Comparison of ENCODE assay signal across 8 mouse cellular contexts in the genomic region with DNA sequence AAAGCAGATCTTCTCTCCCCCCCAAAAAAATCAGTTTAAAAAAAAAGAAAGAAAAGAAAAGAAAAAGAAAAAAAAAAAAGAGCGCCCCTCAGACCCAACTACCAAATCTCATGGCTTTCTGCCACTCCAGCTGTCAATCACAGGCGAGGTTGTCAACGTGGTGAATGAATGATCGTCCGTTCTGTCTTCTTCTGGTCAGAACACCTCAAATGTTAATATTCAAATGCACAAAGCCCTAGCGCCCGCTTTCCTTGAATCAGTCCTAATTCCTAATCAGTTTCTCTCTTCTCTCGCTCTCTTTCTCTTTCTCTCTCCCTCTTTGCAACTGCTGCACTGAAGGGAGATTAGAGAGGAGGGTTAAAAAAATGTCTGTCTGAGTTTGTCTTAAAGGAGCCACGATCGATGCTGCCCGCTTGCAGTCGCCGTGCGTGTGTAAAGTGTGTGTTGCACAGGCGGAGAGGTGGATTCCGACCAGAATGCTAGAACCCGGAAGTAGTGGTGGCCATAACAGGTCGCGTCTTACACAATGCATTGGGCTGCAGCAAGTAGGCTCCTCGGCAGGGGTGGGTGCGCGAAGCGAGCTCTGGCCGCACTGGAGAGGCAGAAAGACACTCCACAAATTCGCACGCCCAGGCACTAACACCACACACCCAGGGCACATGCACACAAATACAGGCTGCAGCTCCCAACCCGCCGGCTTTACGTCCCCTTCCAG. TPM values are rescaled to one million over a fixed set of nuclear protein-coding genes. Genes with fewer than 3 reads are reported as not detected.
A peak's percentile ranks its signal among the peaks of the same experiment; 100 is the strongest.
DNase-seq lines count a peak whose midpoint lies in the region; ATAC-seq and TF ChIP-seq lines count a peak whose summit lies in the region.

A gene (minus strand): TSS at position 497 of the 715 bp plus-strand sequence.

- H3K9ac ChIP-seq in intestine, postnatal 0 days (ENCODE audit: low read depth, low read length) = peak within 1 kb of the TSS; percentile 79
- H3K9ac ChIP-seq in midbrain, embryonic 11.5 days (ENCODE audit: low read length) = peak within 1 kb of the TSS; percentile 99

- H3K36me3 ChIP-seq in intestine, postnatal 0 days (ENCODE audit: control insufficient read depth, insufficient read depth) = no peaks in the 10 kb centered on the region
- H3K36me3 ChIP-seq in midbrain, embryonic 11.5 days (ENCODE audit: control insufficient read depth, insufficient read depth, low read length) = no peaks in the 10 kb centered on the region
- H3K36me3 ChIP-seq in small intestine, adult 2 months (ENCODE audit: control insufficient read depth, insufficient read depth, low read length) = no peaks in the 10 kb centered on the region

- no peaks in the 10 kb centered on the region for H3K4me1 ChIP-seq in intestine, postnatal 0 days (replicated peaks; ENCODE audit: control insufficient read depth, insufficient read depth, low read length)
- peaks cover 31% of the 10 kb centered on the region for H3K4me1 ChIP-seq in midbrain, embryonic 11.5 days (ENCODE audit: control insufficient read depth, insufficient read depth, low read length)
- H3K4me1 ChIP-seq in small intestine, adult 2 months (ENCODE audit: control insufficient read depth, insufficient read depth, insufficient read length, low read length) = no peaks in the 10 kb centered on the region; the same call in 1 of the 2 replicates

- intact Hi-C loops in left cerebral cortex, postnatal 4 days (cut with DNase I) = loop anchor here (2.0 to 5.0 kb wide), 2 partner anchors 140 to 1741 kb away; no protein-coding TSS in a partner anchor

- peak within 1 kb of the TSS; percentile 91 for H3K27ac ChIP-seq in intestine, postnatal 0 days (ENCODE audit: low read depth, low read length)
- peak within 1 kb of the TSS; percentile 98 for H3K27ac ChIP-seq in midbrain, embryonic 11.5 days (ENCODE audit: low read depth, low read length)
- peak within 1 kb of the TSS; percentile 78 for H3K27ac ChIP-seq in small intestine, adult 2 months (ENCODE audit: insufficient read depth, low read depth, low read length)

- peak within 1 kb of the TSS; percentile 90 for H3K4me2 ChIP-seq in intestine, postnatal 0 days (replicated peaks; ENCODE audit: low read depth)
- peak within 1 kb of the TSS; percentile 95 for H3K4me2 ChIP-seq in midbrain, embryonic 11.5 days

- H3K4me3 ChIP-seq in intestine, postnatal 0 days (ENCODE audit: low read depth, low read length) = peak within 1 kb of the TSS; percentile 65
- H3K4me3 ChIP-seq in midbrain, embryonic 11.5 days (ENCODE audit: low read depth, low read length) = peak within 1 kb of the TSS; percentile 66
- peak within 1 kb of the TSS; percentile 76 for H3K4me3 ChIP-seq in small intestine, adult 2 months (ENCODE audit: low read depth, low read length)

- DNase-seq in adrenal gland, adult 8-10 months = peak; percentile 95
- peak; percentile 80 for DNase-seq in embryo, embryonic 11.5 days (ENCODE audit: low read depth, low spot score)
- DNase-seq in gonadal fat pad, adult 2 months (ENCODE audit: low read depth) = peak; percentile 84
- peak; percentile 95 for DNase-seq in left cerebral cortex, postnatal 4 days
- peak; percentile 99 for DNase-seq in midbrain, embryonic 11.5 days (ENCODE audit: low spot score, missing footprints)

- WGBS in intestine, postnatal 0 days = under 1% methylated on average over 29 of the region's 29 CpGs
- WGBS in midbrain, embryonic 11.5 days = under 1% methylated on average over 29 of the region's 29 CpGs
- WGBS in small intestine, adult 2 months = 1% methylated on average over 29 of the region's 29 CpGs

- H3K9me3 ChIP-seq in intestine, postnatal 0 days (ENCODE audit: control insufficient read depth) = no peaks in the 10 kb centered on the region
- no peaks in the 10 kb centered on the region for H3K9me3 ChIP-seq in midbrain, embryonic 11.5 days (ENCODE audit: control insufficient read depth, low read length)

- peak; percentile 67 for TF ChIP-seq POLR2A in small intestine, adult 2 months (IDR thresholded peaks at IDR 0.05; ENCODE audit: low read depth, low read length)

- peak; percentile 94 for ATAC-seq in intestine, postnatal 0 days
- peak; percentile 88 for ATAC-seq in midbrain, embryonic 11.5 days (ENCODE audit: low FRiP score)
- ATAC-seq in activated CD4-positive, CD25-positive, alpha-beta regulatory T cell, adult 4 months = no peak

- no peaks in the 10 kb centered on the region; the same call in 1 of the 2 replicates for H3K27me3 ChIP-seq in intestine, postnatal 0 days (replicated peaks; ENCODE audit: control insufficient read depth, insufficient read depth, low read length)
- peaks cover 3% of the 10 kb centered on the region; the same call in 1 of the 2 replicates for H3K27me3 ChIP-seq in midbrain, embryonic 11.5 days (ENCODE audit: control insufficient read depth, insufficient read depth, low read length)
- H3K27me3 ChIP-seq in small intestine, adult 2 months (ENCODE audit: control insufficient read depth, insufficient read depth, low read length) = peaks cover 36% of the 10 kb centered on the region

- no peak for TF ChIP-seq CTCF in intestine, postnatal 0 days (IDR thresholded peaks at IDR 0.05; ENCODE audit: low read depth)
- TF ChIP-seq CTCF in small intestine, adult 2 months (IDR thresholded peaks at IDR 0.05; ENCODE audit: extremely low read depth, insufficient read length, insufficient replicate concordance, low read depth, low read length) = no peak

RNA-seq across cellular contexts. Expression of the gene that starts here (rescaled TPM):
- total RNA-seq in adrenal gland, adult 8-10 months (2022) = 10 to 100 TPM; 47.3 to 67.8 (median 55.1) TPM
- 10.3 and 12.2 TPM in 2 replicates for polyA plus RNA-seq in gonadal fat pad, adult 2 months (2012; rRNA removed)
- 22.1 and 22.9 TPM in 2 replicates for polyA plus RNA-seq in intestine, postnatal 0 days (2015; fragmentation: Nextera tagmentation; extraction: Ambion mirVana)
- 1 to 10 TPM; 9.1 to 9.7 TPM for total RNA-seq in left cerebral cortex, postnatal 4 days (2021)
- polyA plus RNA-seq in midbrain, embryonic 11.5 days (2014; fragmentation: Nextera tagmentation; extraction: Ambion mirVana) = 39.4 and 39.6 TPM in 2 replicates
- polyA plus RNA-seq in small intestine, adult 2 months (2012; rRNA removed) = 3.4 and 4.0 TPM in 2 replicates
- under 1 TPM in 1 of 2 experiments, not detected in 1; 0.33 TPM for polyA plus RNA-seq in activated CD4-positive, CD25-positive, alpha-beta regulatory T cell, adult 4 months (2017; shearing (Covaris generic))

Comparison
In these comparisons a context has a peak if more than half of its experiments do, and no peak if none do; other contexts are left out.
1. RNA of the gene that starts here (total RNA-seq): 47.3 to 67.8 TPM in adrenal gland, adult 8-10 months; 9.1 to 9.7 TPM in left cerebral cortex, postnatal 4 days; every median in the first group is over 4 times any median in the second.
2. Peak in every context shown above with its lines, with median percentiles within 50 percentile points of each other: DNase-seq, H3K27ac ChIP-seq and H3K4me3 ChIP-seq.